Mouse (Mus musculus): ENCODE data around the gene Josd1. TPM values are rescaled to one million over a fixed set of nuclear protein-coding genes. Genes with fewer than 3 reads are reported as not detected.

The Josd1 gene
- 11.1 and 15.2 TPM in 2 replicates for polyA plus RNA-seq (2012; rRNA removed)

GRCm38 (mm10) chr15:79687646-79688267, at the start of gene Josd1:
Gene Josd1 (minus strand): TSS chr15:79687919.

DNA sequence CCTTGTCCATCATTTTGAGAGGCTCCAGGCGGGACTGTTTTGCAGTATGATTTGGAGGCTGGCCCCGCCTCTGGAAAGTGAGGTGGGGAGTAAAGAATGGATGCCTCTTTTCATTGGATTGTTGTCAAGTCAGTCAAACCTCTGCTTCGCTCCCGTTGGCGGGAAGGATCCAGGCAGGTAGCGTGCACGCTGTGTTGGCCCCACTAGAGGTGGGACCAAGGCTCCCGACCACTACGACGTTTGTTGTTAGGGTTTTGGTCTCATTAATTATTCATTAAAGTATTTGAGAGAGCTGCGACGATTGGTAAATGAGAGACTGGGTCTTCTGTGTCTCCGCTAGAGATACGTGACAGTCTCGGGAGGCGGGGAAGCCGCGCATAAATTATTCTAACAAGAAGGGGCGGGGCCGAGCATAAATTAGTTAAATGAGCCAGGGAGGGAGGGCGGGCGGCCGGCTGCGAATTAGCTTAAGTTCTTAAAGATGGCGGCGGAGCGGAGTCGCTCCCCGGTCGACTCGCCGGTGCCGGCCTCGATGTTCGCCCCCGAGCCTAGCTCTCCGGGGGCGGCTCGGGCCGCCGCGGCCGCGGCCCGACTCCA, 2.8 kb upstream of the Josd1 start, which contains the start of gene Gtpbp1:
Gene Gtpbp1, plus strand, starts transcription at position 420 of the 597 bp plus-strand sequence.

GRCm38 (mm10) chr15:79670249-79670971, 17.3 kb downstream of the Josd1 start, which contains the start of gene Tomm22:
Gene Tomm22 (plus strand): TSS chr15:79670861.

DNA sequence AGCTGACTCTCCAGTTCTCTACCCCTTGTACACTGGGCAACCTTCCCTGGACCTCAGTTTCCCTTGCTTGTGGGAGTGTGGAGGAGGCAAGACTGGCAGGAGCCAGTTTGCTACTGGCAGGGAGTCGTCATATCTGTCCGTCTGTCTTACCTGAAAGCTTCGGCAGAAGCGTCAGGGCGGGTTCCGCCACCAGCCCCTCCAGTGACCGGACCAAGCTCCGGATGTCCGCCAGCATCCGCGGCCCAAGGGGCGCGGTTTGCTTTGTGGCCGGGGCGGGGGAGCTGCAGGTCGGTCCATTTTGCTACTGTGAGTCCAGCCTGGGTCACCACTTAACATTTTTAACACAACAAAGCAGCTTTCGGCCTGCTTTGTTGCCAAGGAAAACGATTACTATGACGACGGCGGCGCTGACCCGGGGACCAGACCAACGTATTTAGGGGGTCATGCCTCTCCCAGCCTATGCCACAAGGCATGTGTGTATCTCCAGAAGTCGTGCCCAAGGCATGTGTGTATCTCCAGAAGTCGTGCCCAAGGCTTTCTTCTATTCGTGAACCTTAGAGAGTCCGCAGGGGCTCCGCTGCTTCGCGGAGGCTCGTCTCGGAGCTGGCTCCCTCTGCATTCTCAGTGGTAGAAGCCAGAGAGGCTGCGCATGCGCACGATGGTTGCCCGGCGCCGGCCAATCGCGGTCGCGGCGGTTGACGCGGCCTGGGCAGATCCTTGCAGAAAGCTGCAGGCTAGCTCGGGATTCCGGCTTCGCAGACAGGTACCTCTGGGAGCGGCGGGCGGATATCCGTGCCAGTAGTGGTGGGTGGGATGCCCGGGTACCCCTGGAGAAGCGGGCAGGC, 29.0 kb downstream of the Josd1 start, which contains the start of the genes Fam227a and Cby1:
Gene Fam227a, minus strand, starts transcription at position 426 of the 845 bp plus-strand sequence.
Gene Cby1, plus strand, starts transcription at position 669 of the 845 bp plus-strand sequence.

Other genes with a start within 250 kb of the Josd1 start
- gene Csnk1e, start 232.4 kb downstream of the Josd1 start, polyA plus RNA-seq (2012; rRNA removed), result 15.0 and 15.3 TPM in 2 replicates
- gene Kcnj4, start 182.7 kb downstream of the Josd1 start, polyA plus RNA-seq (2012; rRNA removed), result 0.06 and 0.09 TPM in 2 replicates
- 11.7 and 13.2 TPM in 2 replicates for gene Kdelr3, start 171.5 kb downstream of the Josd1 start, polyA plus RNA-seq (2012; rRNA removed)
- 52.5 and 59.9 TPM in 2 replicates for gene Ddx17, start 141.2 kb downstream of the Josd1 start, polyA plus RNA-seq (2012; rRNA removed)
- not detected in 2 replicates for gene Dmc1, start 82.8 kb downstream of the Josd1 start, polyA plus RNA-seq (2012; rRNA removed)
- gene Fam227a, start 29.0 kb downstream of the Josd1 start, polyA plus RNA-seq (2012; rRNA removed), result 0.52 TPM in 1 of 2 replicates, not detected in the other
- gene Cby1, start 28.7 kb downstream of the Josd1 start, polyA plus RNA-seq (2012; rRNA removed), result 6.2 and 6.5 TPM in 2 replicates
- 9.1 and 14.6 TPM in 2 replicates for gene Tomm22, start 17.1 kb downstream of the Josd1 start, polyA plus RNA-seq (2012; rRNA removed)
- 15.7 and 19.2 TPM in 2 replicates for gene Gtpbp1, start 2.9 kb upstream of the Josd1 start, polyA plus RNA-seq (2012; rRNA removed)
- 29.7 and 33.0 TPM in 2 replicates for gene Sun2, start 54.6 kb upstream of the Josd1 start, polyA plus RNA-seq (2012; rRNA removed)
- gene Dnal4, start 89.9 kb upstream of the Josd1 start, polyA plus RNA-seq (2012; rRNA removed), result 20.3 and 22.8 TPM in 2 replicates
- 2.7 and 2.9 TPM in 2 replicates for gene Nptxr, start 116.8 kb upstream of the Josd1 start, polyA plus RNA-seq (2012; rRNA removed)
- gene Npcd, start 146.3 kb upstream of the Josd1 start, polyA plus RNA-seq (2012; rRNA removed), result 0.76 TPM in 1 of 2 replicates, not detected in the other
- gene Cbx6, start 146.8 kb upstream of the Josd1 start, polyA plus RNA-seq (2012; rRNA removed), result 27.2 and 29.3 TPM in 2 replicates
- 5.1 and 8.7 TPM in 2 replicates for gene Apobec3, start 203.7 kb upstream of the Josd1 start, polyA plus RNA-seq (2012; rRNA removed)

All from stomach, adult 2 months (tissue).